Mouse (Mus musculus): ENCODE data around the gene Dync2h1.
"Not testable (repeated sequence)": the region's sequence is repeated elsewhere in the genome, so short reads cannot be mapped to it uniquely, and the experiment has no call there.

The Dync2h1 gene

GRCm38 (mm10) chr9:7014733-7015132, 169.5 kb downstream of the Dync2h1 start:
- DNase-seq, result no peak

- DNase-seq, result no peak
Observed at GRCm38 (mm10) chr9:7009785-7010184, 174.5 kb downstream of the Dync2h1 start.

GRCm38 (mm10) chr9:6994865-6995264, 189.4 kb downstream of the Dync2h1 start:
- no peak for DNase-seq

- DNase-seq, result no peak
Observed at GRCm38 (mm10) chr9:6994275-6994674, 190.0 kb downstream of the Dync2h1 start.

GRCm38 (mm10) chr9:6988893-6989685, 195.2 kb downstream of the Dync2h1 start:
- no peak for DNase-seq

- DNase-seq, result no peak
Observed at GRCm38 (mm10) chr9:6986161-6986560, 198.1 kb downstream of the Dync2h1 start.

GRCm38 (mm10) chr9:6969171-6969570, 215.1 kb downstream of the Dync2h1 start:
- no peak for DNase-seq

- DNase-seq, result no peak
Observed at GRCm38 (mm10) chr9:6965006-6965405, 219.2 kb downstream of the Dync2h1 start.

- DNase-seq, result no peak
Observed at GRCm38 (mm10) chr9:6958311-6958710, 225.9 kb downstream of the Dync2h1 start.

GRCm38 (mm10) chr9:6927399-6928035, 256.7 kb downstream of the Dync2h1 start:
- DNase-seq, result no peak

GRCm38 (mm10) chr9:6913471-6913870, 270.8 kb downstream of the Dync2h1 start:
- no peak for DNase-seq

GRCm38 (mm10) chr9:6910537-6910936, 273.7 kb downstream of the Dync2h1 start:
- not testable (repeated sequence) for DNase-seq

- no peak for DNase-seq
Observed at GRCm38 (mm10) chr9:6901620-6902019, 282.6 kb downstream of the Dync2h1 start.

- DNase-seq, result no peak
Observed at GRCm38 (mm10) chr9:6891331-6891730, 292.9 kb downstream of the Dync2h1 start.

GRCm38 (mm10) chr9:6881187-6881984, 302.9 kb downstream of the Dync2h1 start:
- no peak for DNase-seq
